Mouse (Mus musculus): Measurements from ENCODE around the gene Asna1. TPM values are rescaled to one million over a fixed set of nuclear protein-coding genes. Genes with fewer than 3 reads are reported as not detected.

Gene Asna1
- total RNA-seq, 1 experiment = 237 TPM

DNA sequence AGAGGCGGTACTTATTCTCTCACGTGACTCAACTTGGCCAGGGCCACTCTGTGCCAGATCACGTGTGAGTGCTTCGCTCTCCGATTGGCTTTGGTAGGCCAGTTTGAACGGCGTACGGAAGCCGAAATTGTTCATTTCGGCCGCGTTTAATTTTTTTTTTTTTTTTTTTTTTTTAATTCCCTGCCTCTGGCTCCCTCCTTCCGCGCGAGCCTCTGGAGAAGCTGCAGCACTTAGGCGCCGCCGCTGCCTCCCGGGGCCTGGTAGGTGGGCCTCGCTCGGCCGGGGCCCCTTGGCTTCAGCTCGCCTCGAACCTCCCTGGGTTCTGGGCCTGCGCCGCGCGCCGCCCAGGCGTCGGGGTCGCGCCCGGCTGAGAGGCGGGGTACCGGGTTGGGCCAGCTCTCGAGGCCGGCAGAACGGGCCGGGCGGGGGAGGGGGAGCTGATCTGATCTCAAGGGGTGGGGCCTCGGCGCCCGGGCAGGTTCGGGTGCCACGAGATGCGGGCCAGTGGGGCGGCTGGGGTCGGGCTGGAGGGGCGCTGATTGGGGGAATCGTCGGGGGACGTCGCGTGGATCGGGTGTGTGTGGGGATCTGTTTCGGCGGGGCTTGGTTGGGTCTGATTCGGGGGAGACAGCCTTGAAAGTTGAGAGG is 11.8 kb upstream of the Asna1 start, which contains the start of gene Tnpo2:
Tnpo2 (plus strand) TSS at position 198 of the 648 bp plus-strand sequence.
- no peaks in the 10 kb centered on the region for H3K9me3 ChIP-seq (ENCODE audit: control insufficient read depth, insufficient read depth, low read depth, low read length)
- H3K36me3 ChIP-seq (ENCODE audit: control insufficient read depth, insufficient read depth, low read length, poor library complexity, severe bottlenecking) = peaks cover 18% of the 10 kb centered on the region
- peak; percentile 90 for DNase-seq (ENCODE audit: low read depth, low spot score)
- in situ Hi-C loops (cut with MboI; ENCODE audit: low sequenced_read_pairs in 2 of 2, unreplicated experiment in 2 of 2) = no loop called here
- TF ChIP-seq ZNF384 (IDR thresholded peaks at IDR 0.05; ENCODE audit: low read depth, low read length) (peak; percentile 100), HCFC1 (IDR thresholded peaks at IDR 0.05; ENCODE audit: borderline replicate concordance, insufficient read depth, low read length) (peak; percentile 74; the same call in 1 of the 2 replicates), CHD2 (IDR thresholded peaks at IDR 0.05; ENCODE audit: low read depth, low read length) (no peak; the same call in 1 of the 2 replicates), ZC3H11A (IDR thresholded peaks at IDR 0.05; ENCODE audit: borderline replicate concordance, low read depth, low read length) (no peak), MAFK (IDR thresholded peaks at IDR 0.05; ENCODE audit: insufficient read depth, low read depth, low read length) (0 out of 2 replicates have a peak, but pooled peaks have one; percentile 48)
- H3K4me1 ChIP-seq (ENCODE audit: control insufficient read depth in 2 of 2, insufficient read depth in 2 of 2, low read length in 2 of 2, poor library complexity in 1 of 2) = peaks cover 0 to 9% of the 10 kb centered on the region in 2 experiments; a peak in 2 of 4 replicates
- peak within 1 kb of the TSS; percentile 99 for H3K9ac ChIP-seq (ENCODE audit: insufficient read depth, low read depth, low read length, poor library complexity, severe bottlenecking)
- H3K27ac ChIP-seq (ENCODE audit: insufficient read depth, low read depth, low read length, poor library complexity, severe bottlenecking) = peak within 1 kb of the TSS; percentile 97
- H3K4me3 ChIP-seq (ENCODE audit: insufficient read depth in 1 of 2, low read depth in 1 of 2, low read length in 2 of 2, poor library complexity in 1 of 2, severe bottlenecking in 1 of 2) = peak within 1 kb of the TSS; percentile 77 to 96

- Histone ChIP-seq H3K36me3 (ENCODE audit: control insufficient read depth, insufficient read depth, low read length, poor library complexity, severe bottlenecking) (peaks cover 22% of the 10 kb centered on the region), H3K4me3 (ENCODE audit: insufficient read depth in 1 of 2, low read depth in 1 of 2, low read length in 2 of 2, poor library complexity in 1 of 2, severe bottlenecking in 1 of 2) (peak overlapping the region; percentile 77 to 96)
- TF ChIP-seq ZC3H11A (IDR thresholded peaks at IDR 0.05; ENCODE audit: borderline replicate concordance, low read depth, low read length) (no peak), HCFC1 (IDR thresholded peaks at IDR 0.05; ENCODE audit: borderline replicate concordance, insufficient read depth, low read length) (no peak), ZNF384 (IDR thresholded peaks at IDR 0.05; ENCODE audit: low read depth, low read length) (no peak), CHD2 (IDR thresholded peaks at IDR 0.05; ENCODE audit: low read depth, low read length) (no peak), MAFK (IDR thresholded peaks at IDR 0.05; ENCODE audit: insufficient read depth, low read depth, low read length) (no peak)
These were observed 11.3 kb upstream of the Asna1 start for GRCm38 (mm10) chr8:85036381-85036717.

DNA sequence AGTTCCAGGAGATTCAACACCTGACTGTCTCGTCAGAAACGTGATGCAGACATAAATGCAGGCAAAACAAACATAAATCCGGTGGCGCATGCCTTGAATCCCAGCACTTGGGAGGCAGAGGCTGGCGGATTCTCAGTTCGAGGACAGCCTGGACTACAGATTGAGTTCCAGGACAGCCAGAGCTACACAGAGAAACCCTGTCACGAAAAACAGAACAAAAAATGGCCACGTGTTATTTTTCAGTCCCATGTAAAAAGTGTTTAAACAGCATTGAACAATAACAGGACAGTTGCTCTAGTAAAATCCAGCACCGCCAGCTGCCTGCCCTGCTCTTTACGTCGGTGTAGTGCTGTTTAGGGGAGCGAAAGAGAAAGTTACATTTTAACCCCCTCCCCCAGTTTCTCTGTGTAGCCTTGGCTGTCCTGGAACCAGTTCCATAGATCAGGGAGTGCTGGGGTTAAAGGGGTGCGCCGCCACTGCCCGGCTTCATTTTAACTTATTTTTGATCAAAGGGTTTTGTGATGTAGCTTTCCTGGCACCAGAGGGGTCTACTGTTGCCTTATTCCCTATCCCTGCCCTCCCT is 10.7 kb upstream of the Asna1 start:
- no peak for DNase-seq (ENCODE audit: low read depth, low spot score)
- H3K9me3 ChIP-seq (ENCODE audit: control insufficient read depth, insufficient read depth, low read depth, low read length) = no peaks in the 10 kb centered on the region
- peak overlapping the region; percentile 90 for H3K27ac ChIP-seq (ENCODE audit: insufficient read depth, low read depth, low read length, poor library complexity, severe bottlenecking)
- peaks cover 0 to 9% of the 10 kb centered on the region in 2 experiments; a peak in 2 of 4 replicates for H3K4me1 ChIP-seq (ENCODE audit: control insufficient read depth in 2 of 2, insufficient read depth in 2 of 2, low read length in 2 of 2, poor library complexity in 1 of 2)
- in situ Hi-C loops (cut with MboI; ENCODE audit: low sequenced_read_pairs in 2 of 2, unreplicated experiment in 2 of 2) = no loop called here
- peaks cover 19% of the 10 kb centered on the region for H3K36me3 ChIP-seq (ENCODE audit: control insufficient read depth, insufficient read depth, low read length, poor library complexity, severe bottlenecking)
- TF ChIP-seq HCFC1 (IDR thresholded peaks at IDR 0.05; ENCODE audit: borderline replicate concordance, insufficient read depth, low read length) (no peak), ZC3H11A (IDR thresholded peaks at IDR 0.05; ENCODE audit: borderline replicate concordance, low read depth, low read length) (no peak), ZNF384 (IDR thresholded peaks at IDR 0.05; ENCODE audit: low read depth, low read length) (no peak), MAFK (IDR thresholded peaks at IDR 0.05; ENCODE audit: insufficient read depth, low read depth, low read length) (no peak), CHD2 (IDR thresholded peaks at IDR 0.05; ENCODE audit: low read depth, low read length) (no peak)
- H3K9ac ChIP-seq (ENCODE audit: insufficient read depth, low read depth, low read length, poor library complexity, severe bottlenecking) = peak overlapping the region; percentile 99
- H3K4me3 ChIP-seq (ENCODE audit: insufficient read depth in 1 of 2, low read depth in 1 of 2, low read length in 2 of 2, poor library complexity in 1 of 2, severe bottlenecking in 1 of 2) = peak overlapping the region; percentile 77 to 96

More at GRCm38 (mm10) chr8:85036381-85036717, 11.3 kb upstream of the Asna1 start:
- DNase-seq (ENCODE audit: low read depth, low spot score) = no peak
- peak overlapping the region; percentile 90 for H3K27ac ChIP-seq (ENCODE audit: insufficient read depth, low read depth, low read length, poor library complexity, severe bottlenecking)
- in situ Hi-C loops (cut with MboI; ENCODE audit: low sequenced_read_pairs in 2 of 2, unreplicated experiment in 2 of 2) = no loop called here
- H3K9me3 ChIP-seq (ENCODE audit: control insufficient read depth, insufficient read depth, low read depth, low read length) = no peaks in the 10 kb centered on the region
- H3K9ac ChIP-seq (ENCODE audit: insufficient read depth, low read depth, low read length, poor library complexity, severe bottlenecking) = peak overlapping the region; percentile 99
- H3K4me1 ChIP-seq (ENCODE audit: control insufficient read depth in 2 of 2, insufficient read depth in 2 of 2, low read length in 2 of 2, poor library complexity in 1 of 2) = peaks cover 0 to 9% of the 10 kb centered on the region in 2 experiments; a peak in 2 of 4 replicates

GRCm38 (mm10) chr8:85035165-85035727 is 10.2 kb upstream of the Asna1 start:
- H3K36me3 ChIP-seq (ENCODE audit: control insufficient read depth, insufficient read depth, low read length, poor library complexity, severe bottlenecking) = peaks cover 17% of the 10 kb centered on the region
- no peak for TF ChIP-seq HCFC1 (IDR thresholded peaks at IDR 0.05; ENCODE audit: borderline replicate concordance, insufficient read depth, low read length)
- TF ChIP-seq MAFK (IDR thresholded peaks at IDR 0.05; ENCODE audit: insufficient read depth, low read depth, low read length) = peak; percentile 85

More at GRCm38 (mm10) chr8:85035165-85035727, 10.2 kb upstream of the Asna1 start:
- peaks cover 0 to 6% of the 10 kb centered on the region in 2 experiments; a peak in 2 of 4 replicates for H3K4me1 ChIP-seq (ENCODE audit: control insufficient read depth in 2 of 2, insufficient read depth in 2 of 2, low read length in 2 of 2, poor library complexity in 1 of 2)
- no peaks in the 10 kb centered on the region for H3K9me3 ChIP-seq (ENCODE audit: control insufficient read depth, insufficient read depth, low read depth, low read length)
- H3K4me3 ChIP-seq (ENCODE audit: insufficient read depth in 1 of 2, low read depth in 1 of 2, low read length in 2 of 2, poor library complexity in 1 of 2, severe bottlenecking in 1 of 2) = peak overlapping the region; percentile 77 to 96
- no peak for DNase-seq (ENCODE audit: low read depth, low spot score)
- peak overlapping the region; percentile 99 for H3K9ac ChIP-seq (ENCODE audit: insufficient read depth, low read depth, low read length, poor library complexity, severe bottlenecking)
- in situ Hi-C loops (cut with MboI; ENCODE audit: low sequenced_read_pairs in 2 of 2, unreplicated experiment in 2 of 2) = no loop called here
- peak overlapping the region; percentile 90 for H3K27ac ChIP-seq (ENCODE audit: insufficient read depth, low read depth, low read length, poor library complexity, severe bottlenecking)
